Mouse (Mus musculus) hindbrain, embryonic 13.5 days (tissue): ENCODE measurements around the gene Iqck. TPM values are rescaled to one million over a fixed set of nuclear protein-coding genes. Genes with fewer than 3 reads are reported as not detected.
A peak's percentile ranks its signal among the peaks of the same experiment; 100 is the strongest.

Source experiments
- ATAC-seq: fragments of 200-750 bp; cut with Nextera tagmentation; 2 replicates; pipeline ENCODE4 v1.8.0; 2017; ENCODE audit warnings: moderate TSS enrichment; ENCODE audit not compliant: low FRiP score
- H3K27ac ChIP-seq: fragments of 300-500 bp; sonication (generic); 2 replicates; pipeline ENCODE4 v1.5.1; 2015; ENCODE audit warnings: inconsistent platforms, mild to moderate bottlenecking, moderate library complexity
- H3K27me3 ChIP-seq: fragments of 300-500 bp; sonication (generic); 2 replicates; pipeline ENCODE4 v1.6.1; 2015; ENCODE audit warnings: mild to moderate bottlenecking, inconsistent platforms
- H3K36me3 ChIP-seq: fragments of 300-500 bp; sonication (generic); 2 replicates; pipeline ENCODE4 v1.6.1; 2015; ENCODE audit warnings: mild to moderate bottlenecking, inconsistent platforms
- H3K4me1 ChIP-seq: fragments of 300-500 bp; sonication (generic); replicated peaks from 2 replicates; pipeline ENCODE4 v1.6.1; 2015; ENCODE audit warnings: inconsistent platforms
- H3K4me2 ChIP-seq: fragments of 300-500 bp; sonication (generic); 2 replicates; pipeline ENCODE4 v1.6.1; 2015; ENCODE audit warnings: inconsistent platforms, mild to moderate bottlenecking, moderate library complexity
- H3K4me3 ChIP-seq: fragments of 300-500 bp; sonication (generic); 2 replicates; pipeline ENCODE4 v1.5.1; 2015; ENCODE audit warnings: mild to moderate bottlenecking, inconsistent platforms
- H3K9ac ChIP-seq: fragments of 300-500 bp; sonication (generic); 2 replicates; pipeline ENCODE4 v1.6.1; 2015; ENCODE audit warnings: mild to moderate bottlenecking, inconsistent platforms
- H3K9me3 ChIP-seq: fragments of 300-500 bp; sonication (generic); 2 replicates; pipeline ENCODE4 v1.6.1; 2016; ENCODE audit warnings: inconsistent platforms
- WGBS: fragments of 180-500 bp; shearing (Covaris S2); methylation state at CpG from one replicate; pipeline ENCODE4 v1.1.7; 2015; 5-methylcytosine and 5-hydroxymethylcytosine counted together
- polyA plus RNA-seq: library from polyadenylated mRNA; unstranded; fragments of >200 nt; fragmentation: Nextera tagmentation; extraction: Ambion mirVana; gene quantifications from 2 replicates; pipeline ENCODE4 v1.2.1, GENCODE M21; 2015

Gene Iqck
- 3.7 and 4.4 TPM in 2 replicates for polyA plus RNA-seq

- H3K4me1 ChIP-seq, result peaks cover 31% of the 10 kb centered on the region
- peak within 1 kb of the TSS; percentile 91 for H3K4me2 ChIP-seq
- H3K36me3 ChIP-seq, result peaks cover 34% of the 10 kb centered on the region
- H3K4me3 ChIP-seq, result peak within 1 kb of the TSS; percentile 87
- peak within 1 kb of the TSS; percentile 88 for H3K27ac ChIP-seq
- peak within 1 kb of the TSS; percentile 84 for H3K9ac ChIP-seq
- ATAC-seq, result peak; percentile 98
- H3K27me3 ChIP-seq, result no peaks in the 10 kb centered on the region
- WGBS, result under 1% methylated on average over 57 of the region's 57 CpGs
- no peaks in the 10 kb centered on the region; the same call in 1 of the 2 replicates for H3K9me3 ChIP-seq
These were observed at the start of gene Iqck for GRCm38 (mm10) chr7:118855171-118855876. Gene Iqck, plus strand, starts transcription at chr7:118855752.

DNA sequence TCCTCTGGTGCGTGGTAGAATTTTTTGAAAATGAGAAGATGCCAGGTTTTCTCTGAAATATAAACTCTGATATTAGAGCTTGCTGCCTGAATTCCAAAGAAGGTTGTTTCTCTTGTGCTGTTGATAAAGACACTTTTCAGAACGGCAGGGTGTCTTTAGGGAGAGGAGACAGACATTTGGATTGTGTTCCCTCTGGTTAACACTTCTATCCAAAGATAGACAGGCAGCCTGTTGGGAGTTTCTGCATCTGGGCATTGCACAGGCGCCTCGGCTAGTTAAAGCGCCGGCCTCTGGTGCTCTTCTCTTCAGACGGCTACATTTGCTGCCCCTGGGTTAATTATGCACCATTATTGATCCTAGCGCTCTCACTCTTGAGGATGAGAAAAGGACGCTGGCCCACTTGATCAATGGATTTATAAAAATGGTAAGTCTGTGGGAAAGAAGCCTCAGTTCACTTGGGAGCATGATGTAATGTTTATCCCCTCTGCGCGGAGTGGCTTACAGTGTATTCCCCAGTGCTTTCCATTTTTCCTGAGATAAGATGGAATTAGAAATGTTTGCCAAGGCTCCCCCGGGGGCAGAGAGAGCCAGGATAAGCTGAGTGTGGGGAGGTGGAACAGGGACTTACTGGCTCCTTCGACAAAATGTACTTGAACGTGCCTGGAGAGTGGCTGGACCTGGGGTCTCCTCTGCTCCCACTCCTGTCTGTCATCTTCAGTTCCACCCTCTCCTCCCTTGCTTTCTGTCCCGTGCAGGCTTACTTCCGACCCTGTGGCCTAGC lies 48.7 kb upstream of the Iqck start:
- Histone ChIP-seq H3K4me3 (no peak overlapping the region), H3K4me1 (peaks cover 14% of the 10 kb centered on the region), H3K27me3 (no peaks in the 10 kb centered on the region), H3K27ac (0 out of 2 replicates have a peak overlapping the region, but pooled peaks have one; percentile 12), H3K36me3 (peaks cover 76% of the 10 kb centered on the region), H3K4me2 (no peak overlapping the region), H3K9me3 (no peaks in the 10 kb centered on the region), H3K9ac (no peak overlapping the region)
- ATAC-seq, result no peak
- WGBS, result 59% methylated on average over 16 of the region's 16 CpGs

DNA sequence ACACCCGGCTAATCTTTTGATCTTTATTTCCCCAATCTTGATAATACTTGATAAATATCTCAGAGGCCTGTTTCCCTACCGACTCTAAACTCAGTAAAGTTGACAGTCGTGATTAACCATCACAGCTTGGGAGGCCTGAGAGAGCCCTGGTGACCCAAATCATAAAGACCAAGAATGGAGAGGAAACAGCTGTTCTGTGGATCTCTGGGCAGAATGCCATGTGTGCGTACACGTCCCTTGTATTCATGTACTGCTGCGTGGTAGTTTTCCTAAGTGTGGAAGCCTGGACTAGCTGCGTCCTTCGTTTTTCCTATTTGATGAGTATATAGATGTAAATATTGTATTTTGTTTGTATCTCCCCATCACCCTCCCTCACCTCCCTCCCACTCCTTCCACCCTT lies 47.7 kb upstream of the Iqck start:
- Histone ChIP-seq H3K9ac (no peak overlapping the region), H3K36me3 (peaks cover 69% of the 10 kb centered on the region), H3K4me2 (no peak overlapping the region), H3K9me3 (no peaks in the 10 kb centered on the region), H3K27me3 (no peaks in the 10 kb centered on the region), H3K4me3 (no peak overlapping the region), H3K27ac (no peak overlapping the region), H3K4me1 (peaks cover 14% of the 10 kb centered on the region)
- WGBS, result 78% methylated on average over 8 of the region's 8 CpGs
- ATAC-seq, result no peak

GRCm38 (mm10) chr7:118811407-118812106 lies 44.0 kb upstream of the Iqck start:
- H3K36me3 ChIP-seq, result peaks cover 74% of the 10 kb centered on the region

DNA sequence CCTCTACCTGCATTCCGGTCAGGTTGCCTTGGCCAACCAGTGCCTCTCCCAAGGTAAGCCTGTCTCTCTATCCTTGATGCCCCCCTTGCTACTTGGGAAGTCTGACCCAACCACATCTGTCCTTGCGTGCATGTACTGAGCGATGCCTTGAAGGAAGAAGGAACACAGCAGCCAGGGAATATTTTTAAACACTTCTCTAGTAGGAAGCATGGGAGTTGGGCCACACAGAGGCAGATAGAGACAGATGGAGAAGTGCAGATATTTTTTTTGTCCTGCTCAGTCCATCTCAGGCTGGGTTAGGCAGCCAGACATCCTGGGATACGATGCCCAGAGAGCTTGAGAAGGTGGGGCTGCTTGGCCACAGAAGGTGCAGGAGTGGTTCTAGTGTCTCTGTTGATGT lies 42.0 kb upstream of the Iqck start:
- Histone ChIP-seq H3K4me1 (no peaks in the 10 kb centered on the region), H3K27me3 (no peaks in the 10 kb centered on the region), H3K9ac (no peak overlapping the region), H3K4me3 (no peak overlapping the region), H3K4me2 (no peak overlapping the region), H3K27ac (0 out of 2 replicates have a peak overlapping the region, but pooled peaks have one; percentile 20), H3K9me3 (no peaks in the 10 kb centered on the region), H3K36me3 (peaks cover 83% of the 10 kb centered on the region)
- WGBS, result 96% methylated on average over 4 of the region's 4 CpGs
- ATAC-seq, result no peak

More at GRCm38 (mm10) chr7:118811407-118812106, 44.0 kb upstream of the Iqck start:
- no peak overlapping the region for H3K4me3 ChIP-seq
- no peak for ATAC-seq
- no peak overlapping the region for H3K4me2 ChIP-seq
- no peak overlapping the region for H3K27ac ChIP-seq
- WGBS, result 83% methylated on average over 12 of the region's 12 CpGs
- peaks cover 12% of the 10 kb centered on the region for H3K4me1 ChIP-seq
- H3K9ac ChIP-seq, result no peak overlapping the region
- no peaks in the 10 kb centered on the region for H3K27me3 ChIP-seq
- H3K9me3 ChIP-seq, result no peaks in the 10 kb centered on the region

- no peaks in the 10 kb centered on the region for H3K4me1 ChIP-seq
- H3K27me3 ChIP-seq, result no peaks in the 10 kb centered on the region
- H3K4me3 ChIP-seq, result no peak overlapping the region
- H3K4me2 ChIP-seq, result no peak overlapping the region
- no peaks in the 10 kb centered on the region for H3K9me3 ChIP-seq
- H3K9ac ChIP-seq, result no peak overlapping the region
- peaks cover 76% of the 10 kb centered on the region for H3K36me3 ChIP-seq
- no peak for ATAC-seq
- no peak overlapping the region for H3K27ac ChIP-seq
- whole genome bisulfite sequencing, result 91% methylated on average over 3 of the region's 3 CpGs
These were observed 39.3 kb upstream of the Iqck start for GRCm38 (mm10) chr7:118816275-118816674.

GRCm38 (mm10) chr7:118817741-118818140 lies 37.8 kb upstream of the Iqck start:
- ATAC-seq, result no peak
- H3K4me3 ChIP-seq, result no peak overlapping the region
- H3K27me3 ChIP-seq, result no peaks in the 10 kb centered on the region
- no peak overlapping the region for H3K4me2 ChIP-seq
- H3K4me1 ChIP-seq, result no peaks in the 10 kb centered on the region
- H3K36me3 ChIP-seq, result peaks cover 67% of the 10 kb centered on the region
- no peaks in the 10 kb centered on the region for H3K9me3 ChIP-seq
- H3K27ac ChIP-seq, result no peak overlapping the region
- WGBS, result 97% methylated on average over 7 of the region's 7 CpGs
- H3K9ac ChIP-seq, result no peak overlapping the region

DNA sequence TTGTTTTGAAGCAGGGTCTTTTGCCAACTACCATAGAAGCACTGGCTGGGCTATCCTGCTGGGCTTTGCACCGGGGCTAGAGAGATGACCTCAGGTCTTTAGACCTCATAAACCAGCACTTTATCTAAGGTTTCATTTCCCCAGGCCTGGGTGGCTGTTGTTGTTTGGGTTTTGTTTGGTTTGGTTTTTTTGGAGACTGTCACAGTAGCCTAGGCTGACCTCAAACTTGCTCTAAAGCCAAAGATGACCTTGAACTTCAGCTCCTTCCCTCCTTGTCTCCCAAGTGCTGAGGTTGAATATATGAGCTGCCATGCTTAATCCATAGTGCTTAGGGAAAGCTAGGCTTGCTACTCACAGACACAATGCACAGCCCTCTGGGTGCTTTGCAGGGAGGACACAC lies 35.9 kb upstream of the Iqck start:
- no peak overlapping the region for H3K4me2 ChIP-seq
- H3K4me1 ChIP-seq, result peaks cover 8% of the 10 kb centered on the region; the same call in 1 of the 2 replicates
- H3K9ac ChIP-seq, result no peak overlapping the region
- no peaks in the 10 kb centered on the region for H3K9me3 ChIP-seq
- no peak overlapping the region for H3K27ac ChIP-seq
- no peaks in the 10 kb centered on the region for H3K27me3 ChIP-seq
- ATAC-seq, result no peak
- peaks cover 53% of the 10 kb centered on the region for H3K36me3 ChIP-seq
- no peak overlapping the region for H3K4me3 ChIP-seq
- WGBS, result 95% methylated on average over 1 of the region's 1 CpGs

DNA sequence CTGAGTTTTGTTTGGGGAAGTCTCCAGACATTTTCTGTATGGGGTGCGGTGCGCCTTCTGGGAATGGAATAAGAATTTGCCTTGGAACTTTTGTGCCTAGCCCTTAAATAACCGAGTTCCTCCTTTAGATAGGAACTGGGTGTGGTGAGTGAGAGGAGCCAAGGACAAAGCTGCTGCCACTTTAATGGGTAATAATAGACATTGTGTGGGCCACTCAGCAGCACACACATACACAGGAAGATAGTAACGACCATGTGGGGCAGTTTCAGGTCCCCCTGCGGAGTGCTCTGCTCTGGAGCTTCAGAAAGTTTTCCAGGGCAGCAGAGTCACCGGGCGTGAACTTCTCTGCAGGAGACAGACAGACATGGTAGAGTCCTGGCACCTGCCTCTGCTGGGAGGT lies 34.2 kb upstream of the Iqck start:
- no peaks in the 10 kb centered on the region for H3K9me3 ChIP-seq
- no peak overlapping the region for H3K9ac ChIP-seq
- 77% methylated on average over 7 of the region's 7 CpGs for WGBS
- H3K27ac ChIP-seq, result no peak overlapping the region
- peaks cover 49% of the 10 kb centered on the region for H3K36me3 ChIP-seq
- H3K4me3 ChIP-seq, result no peak overlapping the region
- H3K4me2 ChIP-seq, result no peak overlapping the region
- H3K27me3 ChIP-seq, result no peaks in the 10 kb centered on the region
- H3K4me1 ChIP-seq, result peaks cover 8% of the 10 kb centered on the region; the same call in 1 of the 2 replicates
- ATAC-seq, result no peak

DNA sequence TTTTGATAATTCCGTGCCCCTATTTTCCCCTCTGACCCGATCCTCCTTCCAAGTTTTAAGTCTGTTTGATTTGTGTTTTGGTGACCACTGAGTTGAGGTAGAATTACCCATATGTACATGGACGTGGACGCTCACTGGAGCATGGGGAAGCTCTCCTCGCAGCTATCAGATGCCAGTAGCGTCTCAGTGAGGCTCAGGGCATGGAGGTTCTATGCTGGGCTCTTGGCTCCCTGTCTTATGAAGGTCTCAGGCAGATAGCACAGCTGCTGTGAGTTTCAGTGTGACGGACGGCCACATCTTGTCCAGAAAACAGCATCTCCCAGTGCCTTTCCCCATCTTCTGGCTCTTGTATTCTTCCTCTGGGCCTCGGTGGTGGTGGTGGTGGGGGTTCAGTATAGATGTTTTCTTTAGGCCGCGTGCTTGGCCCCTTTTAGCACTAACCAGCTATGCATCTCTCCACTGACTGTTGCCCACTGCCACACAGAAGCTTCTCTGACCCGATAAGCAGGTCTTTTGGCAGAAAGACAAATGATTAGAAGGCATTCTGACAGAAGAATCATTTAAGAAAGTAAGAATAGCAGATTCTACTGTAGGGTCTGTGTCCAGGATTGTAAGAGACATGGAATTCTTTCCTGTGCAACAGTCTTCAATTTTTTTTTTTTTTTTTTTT lies 33.5 kb upstream of the Iqck start:
- H3K9ac ChIP-seq, result no peak overlapping the region
- no peak overlapping the region for H3K4me3 ChIP-seq
- H3K36me3 ChIP-seq, result peaks cover 49% of the 10 kb centered on the region
- H3K4me1 ChIP-seq, result peaks cover 8% of the 10 kb centered on the region; the same call in 1 of the 2 replicates
- no peak overlapping the region for H3K27ac ChIP-seq
- WGBS, result 92% methylated on average over 12 of the region's 12 CpGs
- H3K27me3 ChIP-seq, result no peaks in the 10 kb centered on the region
- ATAC-seq, result no peak
- no peaks in the 10 kb centered on the region for H3K9me3 ChIP-seq
- no peak overlapping the region for H3K4me2 ChIP-seq

- 57% methylated on average over 7 of the region's 7 CpGs for WGBS
- Histone ChIP-seq H3K4me1 (peaks cover 17% of the 10 kb centered on the region), H3K4me3 (no peak overlapping the region), H3K36me3 (peaks cover 47% of the 10 kb centered on the region), H3K9ac (no peak overlapping the region), H3K4me2 (no peak overlapping the region), H3K27me3 (no peaks in the 10 kb centered on the region), H3K27ac (peak overlapping the region; percentile 32; the same call in 1 of the 2 replicates), H3K9me3 (no peaks in the 10 kb centered on the region)
- ATAC-seq, result no peak
These were observed 31.1 kb upstream of the Iqck start for GRCm38 (mm10) chr7:118824451-118824850.
